Mouse (Mus musculus) embryo, embryonic 9.5 days (tissue): ENCODE measurements around the gene Glyatl3.
A peak's percentile ranks its signal among the peaks of the same experiment; 100 is the strongest.

Source experiments
- DNase-seq: peaks from one replicate; pipeline ENCODE4 v3.0.0-alpha.2; 2017; ENCODE audit errors: extremely low spot score

Gene Glyatl3

GRCm38 (mm10) chr17:40914250-40914649, at the start of gene Glyatl3:
Glyatl3 (minus strand) TSS chr17:40914350.
- DNase-seq = no peak

DNA sequence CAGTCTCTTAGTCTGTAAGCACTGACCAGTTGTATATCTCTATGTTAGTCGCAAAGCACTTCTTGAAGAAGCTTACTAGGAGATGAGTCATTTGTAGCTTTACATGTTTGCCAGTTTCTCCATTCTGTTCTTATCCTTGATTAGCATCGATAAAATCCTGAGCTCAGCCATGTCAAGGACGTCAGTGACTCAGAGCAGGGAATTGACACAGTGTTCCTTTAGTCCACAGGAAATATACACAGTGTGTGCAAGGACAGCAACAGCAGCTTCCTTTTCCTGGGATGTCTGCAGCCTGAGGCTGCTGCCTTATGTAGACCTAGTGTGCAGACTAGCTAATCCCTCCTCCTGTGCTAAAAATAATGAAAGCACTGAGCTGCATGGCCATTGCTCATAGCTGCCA, 34.4 kb upstream of the Glyatl3 start:
- DNase-seq = no peak

- peak; percentile 94 for DNase-seq
Observed at GRCm38 (mm10) chr17:40934420-40935231, 20.5 kb upstream of the Glyatl3 start, which contains the start of the genes Mut and Cenpq. Mut (plus strand) TSS chr17:40934685. Cenpq (minus strand) TSS chr17:40935047.

GRCm38 (mm10) chr17:40933985-40934384, 19.8 kb upstream of the Glyatl3 start:
- DNase-seq = no peak

DNA sequence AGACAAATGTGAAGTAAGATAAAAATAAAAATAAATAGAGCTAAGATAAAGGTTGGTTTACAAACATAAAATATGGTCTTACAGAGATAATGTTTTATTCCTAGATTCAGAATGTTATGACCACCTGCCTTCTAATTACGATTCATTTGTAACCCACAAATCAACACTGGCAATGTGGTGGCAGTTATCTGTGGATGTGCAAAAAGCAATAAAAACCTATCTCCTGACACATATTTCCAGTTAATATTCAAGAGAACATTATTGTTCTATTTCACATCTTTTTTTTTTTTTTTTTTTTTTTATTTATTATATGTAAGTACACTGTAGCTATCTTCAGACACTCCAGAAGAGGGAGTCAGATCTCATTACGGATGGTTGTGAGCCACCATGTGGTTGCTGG, 1.3 kb upstream of the Glyatl3 start:
- no peak for DNase-seq

- peak; percentile 22 for DNase-seq
Observed at GRCm38 (mm10) chr17:40904721-40905154, 9.4 kb downstream of the Glyatl3 start.

DNA sequence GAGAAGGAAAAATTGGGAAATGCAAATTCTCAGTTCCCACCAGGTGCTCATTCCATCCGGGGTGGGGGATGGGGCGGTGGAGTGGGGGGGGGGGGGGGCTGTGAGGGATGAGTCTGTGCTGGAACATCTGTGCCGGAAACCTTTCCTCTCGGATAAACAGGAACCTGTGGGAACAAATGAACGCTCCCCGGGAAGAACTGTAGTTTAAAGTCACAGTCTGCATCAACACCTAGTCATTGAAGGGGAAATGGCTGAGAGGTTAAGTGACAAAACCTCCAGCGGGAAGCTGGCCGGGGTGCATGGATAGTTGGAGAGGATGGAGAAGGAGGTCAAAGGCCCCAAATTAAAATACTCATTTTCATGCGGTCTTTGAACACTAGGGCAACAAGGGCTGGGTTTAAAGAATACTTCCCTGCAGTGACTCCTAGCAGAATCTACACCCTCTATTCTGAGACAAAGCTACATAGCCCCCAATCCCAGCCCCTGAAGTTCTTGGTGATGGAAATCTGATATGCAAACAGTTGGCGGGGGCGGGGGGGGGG, 10.0 kb downstream of the Glyatl3 start:
- no peak for DNase-seq

GRCm38 (mm10) chr17:40903345-40903744, 10.8 kb downstream of the Glyatl3 start:
- no peak for DNase-seq

DNA sequence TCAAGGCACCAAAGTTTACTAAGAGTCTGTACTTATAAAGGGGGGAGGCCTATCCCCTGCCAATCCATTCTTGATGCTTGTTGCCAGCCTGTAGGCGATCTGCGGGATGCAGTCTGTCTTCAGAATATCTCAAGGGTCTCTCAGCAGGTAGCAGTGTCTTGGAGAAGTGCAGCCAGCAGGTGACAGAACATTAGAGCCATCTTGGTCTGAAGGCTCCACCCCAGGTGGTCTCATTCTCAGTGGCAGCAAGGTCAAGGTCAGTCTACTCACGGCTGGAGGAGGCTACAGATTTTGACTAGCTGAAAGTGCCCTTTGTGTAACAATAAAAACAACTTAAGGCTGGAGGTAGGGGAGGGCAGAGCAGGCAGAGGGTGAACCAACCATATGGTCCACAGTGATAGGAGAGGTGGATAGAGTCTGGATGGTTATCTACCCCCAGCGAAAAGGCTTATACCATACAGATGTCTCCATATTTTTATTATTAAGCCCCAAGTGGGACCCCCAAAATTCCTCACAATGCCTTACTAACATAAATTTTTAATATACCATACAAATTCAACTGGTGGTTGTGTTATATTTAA, 14.3 kb downstream of the Glyatl3 start:
- no peak for DNase-seq

DNA sequence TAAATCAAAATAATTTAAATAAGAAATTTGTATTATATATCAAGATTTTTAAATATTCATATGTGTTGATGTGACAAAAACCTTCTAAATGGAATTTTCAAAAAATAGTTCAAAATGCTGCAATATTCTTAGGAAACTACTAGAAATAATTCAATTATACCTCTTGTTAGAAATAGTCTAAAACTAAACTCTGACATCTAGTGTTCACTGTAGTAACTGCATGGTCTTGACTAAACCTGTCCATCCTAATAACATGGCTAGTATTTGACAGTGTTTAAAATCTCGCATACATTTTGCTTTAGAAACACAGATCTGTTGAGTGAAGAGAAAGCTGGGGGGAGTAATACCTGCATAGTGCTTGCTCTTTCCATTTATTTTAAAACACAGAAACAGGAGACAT, 17.3 kb downstream of the Glyatl3 start:
- DNase-seq = no peak

DNA sequence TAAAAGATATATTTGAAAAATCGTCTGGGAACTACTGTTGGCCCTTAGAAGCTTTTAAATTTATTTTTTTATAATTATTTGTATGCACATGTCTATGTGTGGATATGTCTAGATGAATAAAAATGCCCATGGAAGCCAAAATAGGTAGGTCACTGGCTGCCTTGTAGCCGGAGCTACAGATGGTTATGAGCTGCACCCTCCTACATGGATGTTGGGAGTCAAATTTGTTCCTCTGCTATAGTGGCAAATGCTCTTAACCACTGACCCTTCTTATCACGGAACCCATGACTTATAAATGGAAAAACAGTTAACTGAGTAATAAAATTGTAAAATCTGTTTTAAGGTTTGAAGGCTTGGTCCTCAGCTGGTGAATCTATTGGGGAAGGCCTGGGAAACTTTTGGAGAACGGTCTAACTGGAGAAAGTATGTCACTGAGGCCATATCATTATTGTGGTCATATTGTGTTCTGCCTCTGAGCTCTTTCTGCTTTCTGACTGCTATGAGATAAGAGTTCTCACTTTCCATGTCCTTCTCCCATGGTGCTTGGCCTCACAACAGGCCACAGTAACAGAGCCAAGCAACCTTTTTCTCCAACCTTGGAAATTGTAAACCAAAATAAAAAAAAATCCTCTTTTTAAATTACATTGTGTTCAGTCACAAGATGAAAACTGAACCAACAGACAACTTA, 26.2 kb downstream of the Glyatl3 start:
- DNase-seq = no peak

- no peak for DNase-seq
Observed at GRCm38 (mm10) chr17:40885155-40885554, 29.0 kb downstream of the Glyatl3 start.

DNA sequence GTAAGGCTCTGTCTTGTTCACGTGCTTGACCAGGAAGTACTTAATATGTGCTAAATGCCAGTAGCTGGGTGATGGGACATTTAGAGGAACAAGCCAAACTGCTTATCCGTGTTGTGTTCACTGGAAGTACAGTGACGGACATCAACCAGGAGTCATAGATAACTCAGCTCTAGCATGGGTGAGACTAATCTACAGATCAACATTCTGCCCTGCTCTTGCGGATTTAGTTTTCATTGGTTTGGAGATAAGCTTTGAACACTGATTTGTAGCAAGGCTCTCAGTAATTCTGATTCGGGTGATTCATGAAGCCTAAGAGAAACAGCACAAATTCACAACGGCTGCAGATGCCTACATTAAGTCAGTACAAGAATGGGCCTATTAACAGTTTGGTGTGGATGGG, 32.0 kb downstream of the Glyatl3 start:
- DNase-seq = no peak

DNA sequence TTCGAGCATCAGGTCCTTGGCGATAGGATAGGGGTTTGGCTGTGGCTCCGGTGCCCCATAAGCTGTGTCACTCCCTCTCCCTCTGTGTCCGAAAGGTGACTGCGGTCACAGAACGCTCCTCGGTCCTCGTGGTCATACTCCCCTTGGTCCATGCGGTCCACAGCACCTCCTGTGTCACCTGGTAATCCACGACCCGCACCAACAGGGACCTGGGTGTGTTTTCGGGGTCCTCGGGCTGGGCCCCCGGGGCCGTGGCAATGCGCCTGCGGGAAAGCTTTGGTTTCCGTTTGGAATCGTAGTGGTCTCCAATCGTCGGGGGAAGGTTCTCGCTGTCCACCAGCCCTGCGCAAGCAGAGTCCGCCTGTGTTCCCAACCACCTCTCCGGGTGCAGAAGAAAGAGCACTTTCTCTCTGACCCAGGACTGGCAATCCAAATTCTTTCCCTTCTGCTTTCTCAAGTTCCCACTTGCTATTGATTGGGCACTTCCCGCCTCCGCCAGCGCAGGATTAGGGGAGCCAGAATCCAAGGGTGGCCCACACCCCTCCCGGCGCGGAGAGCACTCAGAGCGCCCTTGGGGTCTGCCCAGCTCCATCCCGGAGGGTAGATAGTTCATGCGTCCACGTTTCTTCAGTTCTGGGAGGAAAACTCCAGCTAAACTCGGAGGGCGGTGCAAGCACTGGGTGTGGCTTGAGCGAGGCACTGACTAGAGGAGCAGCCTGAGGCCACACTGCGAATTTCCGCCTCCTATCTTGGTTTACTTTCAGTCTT, 34.0 kb downstream of the Glyatl3 start, which contains the start of gene 9130008F23Rik:
Gene 9130008F23Rik, minus strand, starts transcription at position 636 of the 768 bp plus-strand sequence.
- peak; percentile 72 for DNase-seq

DNA sequence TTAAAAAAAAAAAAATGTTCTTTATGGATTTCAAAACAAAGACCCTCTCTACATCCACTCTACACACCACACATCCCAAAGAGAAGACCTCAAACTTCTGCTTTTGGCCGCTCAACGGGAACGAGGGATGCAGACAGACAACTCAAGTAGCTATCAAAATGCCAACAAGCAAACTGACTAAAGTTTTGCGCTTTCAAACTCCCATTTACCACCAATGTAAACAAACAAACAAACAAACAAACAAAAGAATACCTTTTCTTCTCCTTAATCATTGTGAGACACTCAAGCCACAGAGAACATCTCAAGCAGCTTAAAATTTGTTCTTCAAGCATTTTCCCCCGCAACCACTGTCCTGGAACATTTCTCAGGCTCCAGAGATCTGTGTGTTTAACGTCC, 34.6 kb downstream of the Glyatl3 start:
- DNase-seq = no peak

GRCm38 (mm10) chr17:40877741-40878140, 36.4 kb downstream of the Glyatl3 start:
- DNase-seq = no peak

- no peak for DNase-seq
Observed at GRCm38 (mm10) chr17:40875568-40875967, 38.6 kb downstream of the Glyatl3 start.

DNA sequence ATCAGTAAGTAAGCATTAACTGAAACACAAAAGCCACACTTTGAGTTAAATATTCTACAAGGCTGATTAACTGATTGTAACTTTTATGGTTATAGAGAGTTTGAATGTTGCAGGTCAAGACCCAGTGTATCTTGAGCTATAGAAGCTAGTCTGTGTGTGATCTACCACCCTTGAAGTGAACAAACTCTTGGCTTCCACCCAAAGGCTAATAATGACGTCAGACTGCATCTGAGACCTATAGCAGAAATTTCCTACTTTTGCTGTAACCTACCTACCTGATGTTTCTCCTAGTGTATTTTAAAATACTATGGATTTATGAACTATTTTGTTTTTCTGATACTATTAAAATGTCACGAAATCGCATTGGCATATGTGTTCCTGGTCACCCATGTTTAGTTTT, 39.4 kb downstream of the Glyatl3 start:
- DNase-seq = no peak

GRCm38 (mm10) chr17:40873582-40874011, 40.6 kb downstream of the Glyatl3 start:
- no peak for DNase-seq

GRCm38 (mm10) chr17:40872626-40873025, 41.5 kb downstream of the Glyatl3 start:
- DNase-seq = no peak

GRCm38 (mm10) chr17:40868952-40869747, 45.0 kb downstream of the Glyatl3 start:
- DNase-seq = no peak
